Mouse (Mus musculus) spleen, postnatal 10 days (tissue): ENCODE measurements around the gene Grk3.

Source experiments
- DNase-seq, 2 experiments: peaks; one replicate each; pipeline ENCODE4 v3.0.0; 2021 to 2022; ENCODE audit warnings: low spot score in 2 of 2

Gene Grk3

GRCm38 (mm10) chr5:113015236-113016061 lies at the start of gene Grk3:
Grk3 (minus strand) TSS chr5:113015791.
- DNase-seq = peak in 1 of 2 experiments; percentile 39

GRCm38 (mm10) chr5:113054308-113054707 lies 38.7 kb upstream of the Grk3 start:
- DNase-seq = peak; percentile 43 to 69

- no peak for DNase-seq
Measured at GRCm38 (mm10) chr5:113050581-113051185, 35.1 kb upstream of the Grk3 start.

DNA sequence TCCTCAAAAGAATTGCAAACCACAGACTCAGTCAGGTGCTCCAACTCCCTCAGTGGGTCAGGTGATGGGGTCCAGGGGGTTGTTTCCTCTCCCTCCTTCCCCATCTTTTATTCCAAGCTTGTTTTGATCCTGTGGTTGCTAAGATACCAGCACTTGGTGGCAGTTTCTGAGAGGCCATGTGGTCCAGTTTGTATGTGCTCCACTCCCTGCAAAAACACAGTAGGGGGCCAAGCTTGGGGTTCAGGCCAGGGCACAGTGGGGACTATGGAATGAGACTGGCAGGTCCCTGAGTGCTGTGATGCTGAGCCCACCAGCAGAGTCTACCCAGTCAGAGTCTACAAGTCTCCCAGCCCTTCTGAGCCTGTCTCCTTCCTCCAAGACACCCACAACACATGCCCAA lies 34.3 kb upstream of the Grk3 start:
- no peak for DNase-seq

DNA sequence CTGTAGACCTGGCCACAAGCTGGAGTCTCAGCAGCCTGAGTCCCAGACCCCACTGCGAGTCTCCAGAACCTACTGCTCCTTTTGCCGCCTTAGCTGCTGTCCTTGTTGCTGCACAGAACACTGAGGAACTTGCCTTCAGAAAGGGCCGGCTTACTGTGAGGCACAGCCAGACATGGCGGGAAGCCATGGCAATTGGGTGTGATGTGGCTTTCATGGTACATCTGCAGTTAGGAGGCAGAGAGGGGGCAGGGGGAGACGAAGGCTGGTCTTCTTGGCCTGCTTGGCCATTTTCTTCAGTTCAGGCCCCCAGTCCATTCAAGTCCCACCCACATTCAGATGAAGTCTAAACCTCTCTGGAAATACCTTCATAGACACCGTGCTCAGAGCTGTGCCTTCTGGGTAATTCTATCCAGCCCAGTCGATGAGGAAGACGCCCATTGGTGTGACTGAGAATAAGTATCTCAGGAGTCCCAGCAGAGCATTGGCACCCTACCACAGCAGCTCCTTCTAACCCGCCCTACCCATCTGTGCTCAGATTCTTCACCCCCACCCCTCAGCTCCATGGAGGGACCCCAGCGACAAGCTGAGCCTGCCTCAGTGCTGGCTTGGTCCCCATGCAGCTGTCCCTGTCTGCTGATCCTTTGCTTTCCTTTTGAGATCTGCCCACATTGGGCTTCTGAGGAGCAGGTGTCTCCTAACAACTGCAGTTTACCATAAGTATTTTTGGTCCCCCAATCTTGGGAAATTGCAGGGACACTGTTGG lies 30.1 kb upstream of the Grk3 start:
- no peak for DNase-seq

- no peak for DNase-seq
Measured at GRCm38 (mm10) chr5:113043531-113043930, 27.9 kb upstream of the Grk3 start.

DNA sequence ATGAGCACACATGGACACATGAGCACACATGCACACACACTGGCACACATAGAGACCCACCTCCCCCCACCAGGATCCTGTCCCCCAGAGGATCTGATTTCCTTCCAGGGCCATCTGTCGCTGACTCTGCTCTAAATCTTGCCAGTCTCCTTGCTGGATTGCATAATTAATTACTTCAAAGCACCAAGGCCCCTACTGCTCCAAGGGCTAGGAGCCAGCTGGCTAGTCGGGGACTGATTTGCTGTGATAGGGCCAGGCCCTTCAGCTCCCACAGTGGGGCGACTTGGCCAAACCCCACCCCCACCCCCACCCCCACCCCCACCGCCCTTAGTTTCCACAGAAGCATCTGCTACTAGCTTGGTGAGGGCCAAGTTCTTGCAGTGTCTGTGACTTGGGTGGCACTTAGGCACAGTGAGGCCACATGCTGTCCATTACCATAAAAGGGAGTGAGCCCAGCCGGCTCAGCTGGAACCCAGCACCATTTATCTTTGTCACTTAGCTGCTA lies 26.0 kb upstream of the Grk3 start:
- DNase-seq = no peak

DNA sequence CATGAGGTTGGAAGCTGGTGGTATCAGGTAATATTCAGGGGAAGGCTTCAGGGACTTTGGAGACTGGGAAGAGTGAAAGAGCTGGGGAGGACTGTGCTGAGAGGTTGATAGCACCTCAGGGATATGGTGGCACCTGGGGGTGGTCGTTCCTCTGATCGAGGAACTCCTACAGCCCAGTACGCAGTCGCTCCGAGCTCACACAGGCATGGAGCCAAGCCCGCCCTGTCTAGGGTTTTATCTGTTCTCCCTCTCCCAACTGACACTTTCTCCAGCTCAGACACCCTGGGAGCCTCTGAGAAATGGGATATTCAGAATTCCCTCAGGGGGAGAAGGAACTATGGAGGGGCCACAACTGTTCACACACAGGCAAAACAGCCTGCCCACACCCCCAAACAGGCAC lies 25.2 kb upstream of the Grk3 start:
- no peak for DNase-seq

- no peak for DNase-seq
Measured at GRCm38 (mm10) chr5:113038601-113039000, 23.0 kb upstream of the Grk3 start.

GRCm38 (mm10) chr5:113035094-113036047 lies 19.8 kb upstream of the Grk3 start:
- DNase-seq = no peak

- no peak for DNase-seq
Measured at GRCm38 (mm10) chr5:113031201-113031754, 15.7 kb upstream of the Grk3 start.

DNA sequence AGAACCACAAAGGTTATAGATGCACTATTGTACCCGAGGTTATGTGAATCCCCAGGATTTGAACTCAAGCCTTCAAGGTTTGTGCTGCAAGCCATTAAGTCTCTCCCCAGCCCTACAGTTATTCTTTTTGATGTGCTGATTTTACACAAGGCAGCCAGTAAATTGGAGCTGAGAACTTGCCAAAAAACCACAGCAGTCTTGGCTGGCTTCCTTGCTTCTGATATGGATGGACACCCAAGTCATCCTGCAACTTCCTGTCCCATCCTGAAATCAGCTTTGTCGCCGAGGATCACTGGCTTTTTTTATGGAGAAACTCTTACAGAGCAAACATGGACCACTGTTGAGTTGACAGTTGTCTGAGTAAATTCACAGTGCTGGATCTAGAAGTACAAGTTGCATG lies 14.5 kb upstream of the Grk3 start:
- DNase-seq = no peak

DNA sequence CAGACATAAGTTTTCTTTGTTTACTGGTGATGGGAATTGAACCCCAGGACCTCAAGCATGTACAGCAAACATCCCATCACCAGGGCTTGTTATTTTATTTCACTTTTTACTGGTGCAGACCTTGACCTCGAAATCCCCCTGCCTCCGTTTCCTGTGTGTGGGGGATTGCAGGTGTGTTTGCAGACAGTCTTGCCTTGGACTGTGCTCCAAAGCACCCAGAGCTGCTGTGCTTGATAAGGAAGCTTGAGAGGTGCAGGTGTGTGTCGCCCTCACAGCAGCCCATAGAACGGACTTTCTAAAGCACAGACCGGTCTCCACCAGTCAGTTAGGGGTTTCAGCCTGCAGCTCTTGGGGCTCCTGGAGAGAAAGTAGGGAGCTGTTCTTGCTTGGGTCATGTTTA lies 11.1 kb upstream of the Grk3 start:
- DNase-seq = no peak

GRCm38 (mm10) chr5:113024154-113024764 lies 8.7 kb upstream of the Grk3 start:
- peak in 1 of 2 experiments; percentile 26 for DNase-seq

GRCm38 (mm10) chr5:113018190-113018589 lies 2.6 kb upstream of the Grk3 start:
- DNase-seq = no peak

DNA sequence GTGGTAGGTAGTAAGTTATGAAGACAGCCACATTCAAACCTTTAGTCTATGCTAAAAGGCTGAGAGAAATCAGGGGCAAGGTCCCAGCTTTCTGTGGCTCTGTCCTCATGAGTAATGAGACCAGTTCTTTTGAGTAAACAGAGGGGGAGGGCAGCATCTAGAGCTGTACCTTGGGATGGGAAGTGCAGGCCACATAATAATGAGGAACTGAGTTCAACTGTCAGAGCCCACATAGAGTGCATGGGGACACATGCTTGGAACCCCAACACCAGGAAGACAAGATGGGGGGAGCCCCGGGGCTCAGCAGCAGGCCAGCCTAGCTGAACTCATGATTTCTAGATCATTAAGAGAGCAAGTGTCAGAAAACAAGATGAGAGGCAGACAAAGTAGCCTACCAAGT lies 1.4 kb upstream of the Grk3 start:
- no peak for DNase-seq

GRCm38 (mm10) chr5:113014808-113015235 lies 769 bp downstream of the Grk3 start:
- no peak for DNase-seq

- no peak for DNase-seq
Measured at GRCm38 (mm10) chr5:113014111-113014807, 1.3 kb downstream of the Grk3 start.

DNA sequence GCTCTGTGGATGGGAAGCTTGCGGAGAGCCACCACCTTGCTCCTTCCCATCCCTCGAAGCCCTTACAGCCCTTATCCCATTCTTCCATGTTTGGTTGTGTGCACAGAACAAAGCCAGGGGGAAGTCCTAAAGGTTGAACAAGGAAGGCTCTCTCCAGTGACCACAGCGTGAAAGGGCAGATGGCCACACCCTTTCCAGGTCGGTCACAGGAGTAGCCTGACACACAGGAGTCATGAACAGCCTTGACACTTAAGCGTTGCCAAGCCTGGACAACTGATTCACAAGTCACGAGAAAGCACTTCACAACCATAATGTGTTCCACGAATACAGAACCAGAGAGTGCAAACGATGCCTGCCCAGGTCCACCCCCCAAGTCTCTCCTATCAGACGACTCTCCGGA lies 3.7 kb downstream of the Grk3 start:
- no peak for DNase-seq
